In genomic region chr4:97757978-97758461, GRCm38 (mm10) we compare ENCODE assay signal across 8 mouse cellular contexts. TPM values are rescaled to one million over a fixed set of nuclear protein-coding genes. Genes with fewer than 3 reads are reported as not detected.
A peak's percentile ranks its signal among the peaks of the same experiment; 100 is the strongest.
DNase-seq lines count a peak whose midpoint lies in the region; ATAC-seq and TF ChIP-seq lines count a peak whose summit lies in the region.

No protein-coding gene starts in this region.

- no peaks in the 10 kb centered on the region for H3K4me1 ChIP-seq in spleen, adult 2 months (ENCODE audit: control insufficient read depth, insufficient read depth, insufficient read length)
- H3K4me1 ChIP-seq in forebrain, embryonic 14.5 days (ENCODE audit: control insufficient read depth, insufficient read depth, low read length): peaks cover 20% of the 10 kb centered on the region
- H3K4me1 ChIP-seq in hindbrain, embryonic 16.5 days (ENCODE audit: control insufficient read depth, insufficient read depth, low read depth, low read length): peaks cover 8% of the 10 kb centered on the region
- peaks cover 49% of the 10 kb centered on the region for H3K4me1 ChIP-seq in limb, embryonic 13.5 days
- peaks cover 13% of the 10 kb centered on the region for H3K4me1 ChIP-seq in midbrain, embryonic 15.5 days

- H3K27ac ChIP-seq in spleen, adult 2 months (ENCODE audit: insufficient read depth, low read length): no peak overlapping the region
- H3K27ac ChIP-seq in forebrain, embryonic 14.5 days (ENCODE audit: low read depth, low read length): peak overlapping the region; percentile 84
- H3K27ac ChIP-seq in hindbrain, embryonic 16.5 days (ENCODE audit: low read depth, low read length): peak overlapping the region; percentile 81
- H3K27ac ChIP-seq in limb, embryonic 13.5 days: peak overlapping the region; percentile 82
- H3K27ac ChIP-seq in midbrain, embryonic 15.5 days: peak overlapping the region; percentile 65

- peak overlapping the region; percentile 66 for H3K4me3 ChIP-seq in spleen, adult 2 months (ENCODE audit: extremely low read depth, insufficient read depth, insufficient read length)
- H3K4me3 ChIP-seq in forebrain, embryonic 14.5 days (ENCODE audit: low read depth, low read length): peak overlapping the region; percentile 48
- H3K4me3 ChIP-seq in hindbrain, embryonic 16.5 days (ENCODE audit: low read length): peak overlapping the region; percentile 54
- H3K4me3 ChIP-seq in limb, embryonic 13.5 days: peak overlapping the region; percentile 58
- H3K4me3 ChIP-seq in midbrain, embryonic 15.5 days: peak overlapping the region; percentile 53

- no peak for TF ChIP-seq CTCF in spleen, adult 2 months (IDR thresholded peaks at IDR 0.05; ENCODE audit: extremely low read depth, insufficient read depth, insufficient read length, insufficient replicate concordance)

- peak overlapping the region; percentile 79 for H3K4me2 ChIP-seq in forebrain, embryonic 14.5 days (ENCODE audit: low read length)
- H3K4me2 ChIP-seq in hindbrain, embryonic 16.5 days (ENCODE audit: low read length): peak overlapping the region; percentile 85
- peak overlapping the region; percentile 70 for H3K4me2 ChIP-seq in limb, embryonic 13.5 days (replicated peaks)
- peak overlapping the region; percentile 63 for H3K4me2 ChIP-seq in midbrain, embryonic 15.5 days

- H3K27me3 ChIP-seq in spleen, adult 2 months (ENCODE audit: control insufficient read depth, insufficient read depth, low read length): peaks cover 2% of the 10 kb centered on the region; the same call in 1 of the 2 replicates
- H3K27me3 ChIP-seq in forebrain, embryonic 14.5 days (replicated peaks; ENCODE audit: control insufficient read depth, insufficient read depth, low read length): peaks cover 12% of the 10 kb centered on the region; the same call in 1 of the 2 replicates
- H3K27me3 ChIP-seq in hindbrain, embryonic 16.5 days (replicated peaks; ENCODE audit: control insufficient read depth, insufficient read depth, low read length): peaks cover 5% of the 10 kb centered on the region
- peaks cover 5% of the 10 kb centered on the region for H3K27me3 ChIP-seq in limb, embryonic 13.5 days
- H3K27me3 ChIP-seq in midbrain, embryonic 15.5 days (replicated peaks): peaks cover 38% of the 10 kb centered on the region

- DNase-seq in spleen, adult 2 months (ENCODE audit: low read depth in 1 of 2, low spot score in 2 of 2): no peak
- no peak for DNase-seq in spleen, postnatal 4 days (ENCODE audit: low spot score in 2 of 2)
- peak; percentile 44 to 62 for DNase-seq in cerebellum, adult 18-20 months
- DNase-seq in forebrain, embryonic 14.5 days (ENCODE audit: low spot score): peak; percentile 84
- DNase-seq in spleen, postnatal 36 days (ENCODE audit: low spot score in 2 of 2): no peak

- no peaks in the 10 kb centered on the region for H3K9me3 ChIP-seq in forebrain, embryonic 14.5 days (replicated peaks; ENCODE audit: control insufficient read depth, low read length)
- no peaks in the 10 kb centered on the region for H3K9me3 ChIP-seq in hindbrain, embryonic 16.5 days (ENCODE audit: control insufficient read depth, low read length)
- H3K9me3 ChIP-seq in limb, embryonic 13.5 days: no peaks in the 10 kb centered on the region
- H3K9me3 ChIP-seq in midbrain, embryonic 15.5 days: no peaks in the 10 kb centered on the region

- H3K9ac ChIP-seq in forebrain, embryonic 14.5 days (ENCODE audit: low read length): peak overlapping the region; percentile 72
- peak overlapping the region; percentile 72 for H3K9ac ChIP-seq in hindbrain, embryonic 16.5 days (ENCODE audit: low read depth, low read length)
- H3K9ac ChIP-seq in limb, embryonic 13.5 days: peak overlapping the region; percentile 73
- H3K9ac ChIP-seq in midbrain, embryonic 15.5 days: peak overlapping the region; percentile 58

- WGBS in spleen, adult 2 months: 5% methylated on average over 14 of the region's 14 CpGs
- 1% methylated on average over 14 of the region's 14 CpGs for WGBS in forebrain, embryonic 14.5 days
- WGBS in hindbrain, embryonic 16.5 days: 0% methylated on average over 14 of the region's 14 CpGs
- under 1% methylated on average over 14 of the region's 14 CpGs for WGBS in limb, embryonic 13.5 days
- under 1% methylated on average over 14 of the region's 14 CpGs for WGBS in midbrain, embryonic 15.5 days

- TF ChIP-seq POLR2A in spleen, adult 2 months (IDR thresholded peaks at IDR 0.05; ENCODE audit: low read depth, low read length): no peak

- H3K36me3 ChIP-seq in spleen, adult 2 months (ENCODE audit: control insufficient read depth, insufficient read depth, low read length): no peaks in the 10 kb centered on the region
- no peaks in the 10 kb centered on the region for H3K36me3 ChIP-seq in forebrain, embryonic 14.5 days (ENCODE audit: control insufficient read depth, insufficient read depth, low read length)
- H3K36me3 ChIP-seq in hindbrain, embryonic 16.5 days (ENCODE audit: control insufficient read depth, insufficient read depth, low read length): no peaks in the 10 kb centered on the region
- H3K36me3 ChIP-seq in limb, embryonic 13.5 days: no peaks in the 10 kb centered on the region
- no peaks in the 10 kb centered on the region for H3K36me3 ChIP-seq in midbrain, embryonic 15.5 days (replicated peaks)

- ATAC-seq in forebrain, embryonic 14.5 days: peak; percentile 83
- ATAC-seq in hindbrain, embryonic 16.5 days: peak; percentile 78
- ATAC-seq in limb, embryonic 13.5 days (ENCODE audit: low FRiP score, low read depth): peak; percentile 17; the same call in 1 of the 2 replicates
- ATAC-seq in midbrain, embryonic 15.5 days (replicated peaks): peak; percentile 80

RNA-seq across cellular contexts. Expression of gene Nfia, which starts 14.5 kb away (rescaled TPM):
- polyA plus RNA-seq in spleen, adult 2 months (2012; rRNA removed): 10.3 and 13.2 TPM in 2 replicates
- polyA plus RNA-seq in forebrain, embryonic 14.5 days (2014; fragmentation: Nextera tagmentation; extraction: Ambion mirVana): 71.5 and 85.9 TPM in 2 replicates
- polyA plus RNA-seq in hindbrain, embryonic 16.5 days (2015; fragmentation: Nextera tagmentation; extraction: Ambion mirVana): 38.4 and 43.4 TPM in 2 replicates
- polyA plus RNA-seq in limb, embryonic 13.5 days (2015; fragmentation: Nextera tagmentation; extraction: Ambion mirVana): 88.3 and 88.4 TPM in 2 replicates
- polyA plus RNA-seq in midbrain, embryonic 15.5 days (2015; fragmentation: Nextera tagmentation; extraction: Ambion mirVana): 26.5 and 27.8 TPM in 2 replicates

RNA-seq across cellular contexts. Expression of gene E130114P18Rik, which starts 19.9 kb away (rescaled TPM):
- polyA plus RNA-seq in spleen, adult 2 months (2012; rRNA removed): not detected in 2 replicates
- 48.7 and 62.9 TPM in 2 replicates for polyA plus RNA-seq in forebrain, embryonic 14.5 days (2014; fragmentation: Nextera tagmentation; extraction: Ambion mirVana)
- 20.9 and 21.5 TPM in 2 replicates for polyA plus RNA-seq in hindbrain, embryonic 16.5 days (2015; fragmentation: Nextera tagmentation; extraction: Ambion mirVana)
- 3.7 and 6.3 TPM in 2 replicates for polyA plus RNA-seq in limb, embryonic 13.5 days (2015; fragmentation: Nextera tagmentation; extraction: Ambion mirVana)
- 12.7 and 13.7 TPM in 2 replicates for polyA plus RNA-seq in midbrain, embryonic 15.5 days (2015; fragmentation: Nextera tagmentation; extraction: Ambion mirVana)

Comparison
In these comparisons a context has a peak if more than half of its experiments do, and no peak if none do; other contexts are left out.
1. DNase-seq: peak in cerebellum, adult 18-20 months (2 of 2) and forebrain, embryonic 14.5 days (single experiment); none in spleen, adult 2 months (0 of 2), spleen, postnatal 4 days (0 of 2) and spleen, postnatal 36 days (0 of 2).
2. ATAC-seq: peak in every context shown above with its lines; median percentile 83 in forebrain, embryonic 14.5 days; 80 in midbrain, embryonic 15.5 days; 78 in hindbrain, embryonic 16.5 days; 17 in limb, embryonic 13.5 days.
3. Peak in every context shown above with its lines, with median percentiles within 50 percentile points of each other: H3K4me3 ChIP-seq, H3K4me2 ChIP-seq and H3K9ac ChIP-seq.